15 mouse cellular contexts compared by ENCODE assay signal in the genomic region with DNA sequence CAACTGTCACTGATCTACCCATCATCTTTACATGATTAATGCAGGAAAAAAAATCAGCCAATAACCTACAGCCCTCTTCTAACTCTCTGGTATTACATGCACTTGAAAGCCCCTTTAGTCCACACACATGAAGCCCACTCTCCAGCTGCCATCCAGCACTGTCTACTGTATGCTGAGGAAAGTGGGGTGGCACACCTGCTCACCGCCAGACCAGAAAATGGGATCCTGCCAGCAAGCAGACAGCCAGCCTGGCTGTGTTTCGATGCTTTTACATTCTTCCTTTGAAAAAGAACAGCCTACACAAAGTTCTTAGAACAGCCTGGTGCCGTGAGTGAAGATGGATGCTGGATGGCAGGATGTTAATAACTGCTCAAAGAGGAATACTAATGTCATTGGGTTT. TPM values are rescaled to one million over a fixed set of nuclear protein-coding genes. Genes with fewer than 3 reads are reported as not detected.
DNase-seq lines count a peak whose midpoint lies in the region; ATAC-seq and TF ChIP-seq lines count a peak whose summit lies in the region.
"Had no signal": no experiment of that assay in that cellular context is flagged by ENCODE, and none has a peak within 500 bp of the region (broad histone marks: within the 10 kb centered on the region; RNA-seq: fewer than 3 reads in every experiment).

No protein-coding gene starts in this region.

- TF ChIP-seq EP300 in liver, postnatal 0 days (IDR thresholded peaks at IDR 0.05; ENCODE audit: low read depth), result no peak

- TF ChIP-seq CTCF in liver, adult 2 months (IDR thresholded peaks at IDR 0.05; ENCODE audit: low read depth, low read length), result no peak
- no peak for TF ChIP-seq CTCF in liver, postnatal 0 days (IDR thresholded peaks at IDR 0.05; ENCODE audit: low read depth)
- TF ChIP-seq CTCF in brain, embryonic 14.5 days (IDR thresholded peaks at IDR 0.05; ENCODE audit: borderline replicate concordance, extremely low read depth, insufficient read depth, insufficient read length), result no peak

- no peaks in the 10 kb centered on the region for H3K9me3 ChIP-seq in hindbrain, embryonic 13.5 days
- no peaks in the 10 kb centered on the region for H3K9me3 ChIP-seq in hindbrain, embryonic 16.5 days (ENCODE audit: control insufficient read depth, low read length)
- no peaks in the 10 kb centered on the region for H3K9me3 ChIP-seq in liver, postnatal 0 days (ENCODE audit: low read length)
- H3K9me3 ChIP-seq: embryonic facial prominence, embryonic 13.5 days; stomach, embryonic 15.5 days had no signal

- no peak for TF ChIP-seq POLR2A in liver, adult 2 months (IDR thresholded peaks at IDR 0.05; ENCODE audit: extremely low read depth, insufficient read depth, low read length)
- TF ChIP-seq POLR2A in brain, embryonic 14.5 days (IDR thresholded peaks at IDR 0.05; ENCODE audit: borderline replicate concordance, extremely low read depth, insufficient read depth, insufficient read length, poor library complexity, severe bottlenecking), result no peak

- DNase-seq in liver, adult 2 months (ENCODE audit: extremely low read depth, low read depth, low spot score), result no peak
- DNase-seq in liver, postnatal 0 days, result no peak
- peak; percentile 51 for DNase-seq in brain, embryonic 14.5 days (ENCODE audit: low read depth)
- peak; percentile 44 to 45 for DNase-seq in left cerebral cortex, postnatal 36 days (ENCODE audit: low spot score in 2 of 2)
- no peak for DNase-seq in adrenal gland, adult 8-10 months
- no peak for DNase-seq in cerebellum, adult 11 months
- DNase-seq: cerebellum, postnatal 14 days; heart, adult 2 months; heart, postnatal 36 days; kidney, adult 11 months; liver had no signal

- peaks cover 48% of the 10 kb centered on the region for H3K4me1 ChIP-seq in hindbrain, embryonic 13.5 days (replicated peaks)
- H3K4me1 ChIP-seq in hindbrain, embryonic 16.5 days (ENCODE audit: control insufficient read depth, insufficient read depth, low read depth, low read length), result peaks cover 5% of the 10 kb centered on the region
- peaks cover 65% of the 10 kb centered on the region for H3K4me1 ChIP-seq in liver, adult 2 months (ENCODE audit: control insufficient read depth, insufficient read depth, low read length)
- peaks cover 73% of the 10 kb centered on the region for H3K4me1 ChIP-seq in liver, postnatal 0 days (ENCODE audit: insufficient read depth)
- H3K4me1 ChIP-seq: stomach, embryonic 15.5 days had no signal

- H3K27me3 ChIP-seq in hindbrain, embryonic 13.5 days, result no peaks in the 10 kb centered on the region
- H3K27me3 ChIP-seq in hindbrain, embryonic 16.5 days (replicated peaks; ENCODE audit: control insufficient read depth, insufficient read depth, low read length), result no peaks in the 10 kb centered on the region
- no peaks in the 10 kb centered on the region for H3K27me3 ChIP-seq in liver, adult 2 months (ENCODE audit: control insufficient read depth, insufficient read depth, low read length)
- no peaks in the 10 kb centered on the region for H3K27me3 ChIP-seq in liver, postnatal 0 days (ENCODE audit: insufficient read depth, low read length)
- H3K27me3 ChIP-seq: embryonic facial prominence, embryonic 13.5 days; stomach, embryonic 15.5 days had no signal

- no peak overlapping the region for H3K4me3 ChIP-seq in hindbrain, embryonic 13.5 days
- H3K4me3 ChIP-seq in hindbrain, embryonic 16.5 days (ENCODE audit: low read length), result no peak overlapping the region
- H3K4me3 ChIP-seq in liver, adult 2 months (ENCODE audit: insufficient read depth, low read depth, low read length), result no peak overlapping the region
- no peak overlapping the region for H3K4me3 ChIP-seq in liver, postnatal 0 days (ENCODE audit: low read depth, low read length)
- H3K4me3 ChIP-seq: embryonic facial prominence, embryonic 13.5 days; heart, adult 2 months; stomach, embryonic 15.5 days had no signal

- 0 out of 2 replicates have a peak, but pooled peaks have one; percentile 25 for ATAC-seq in hindbrain, embryonic 13.5 days (ENCODE audit: low FRiP score)
- no peak for ATAC-seq in hindbrain, embryonic 16.5 days
- no peak for ATAC-seq in liver, postnatal 0 days

- no peaks in the 10 kb centered on the region for H3K36me3 ChIP-seq in hindbrain, embryonic 13.5 days
- no peaks in the 10 kb centered on the region for H3K36me3 ChIP-seq in hindbrain, embryonic 16.5 days (ENCODE audit: control insufficient read depth, insufficient read depth, low read length)
- no peaks in the 10 kb centered on the region for H3K36me3 ChIP-seq in liver, adult 2 months (ENCODE audit: control insufficient read depth, insufficient read depth, low read length)
- no peaks in the 10 kb centered on the region for H3K36me3 ChIP-seq in liver, postnatal 0 days (replicated peaks; ENCODE audit: insufficient read depth, low read length)
- H3K36me3 ChIP-seq: embryonic facial prominence, embryonic 13.5 days; stomach, embryonic 15.5 days had no signal

- intact Hi-C loops in left cerebral cortex, postnatal 36 days (cut with DNase I), result no loop called here

- H3K9ac ChIP-seq in hindbrain, embryonic 13.5 days, result 0 out of 2 replicates have a peak overlapping the region, but pooled peaks have one; percentile 24
- H3K9ac ChIP-seq in hindbrain, embryonic 16.5 days (ENCODE audit: low read depth, low read length), result no peak overlapping the region
- H3K9ac ChIP-seq in liver, adult 2 months (ENCODE audit: low read depth, low read length), result no peak overlapping the region
- no peak overlapping the region; the same call in 1 of the 2 replicates for H3K9ac ChIP-seq in liver, postnatal 0 days (replicated peaks)
- H3K9ac ChIP-seq: embryonic facial prominence, embryonic 13.5 days; stomach, embryonic 15.5 days had no signal

- H3K79me2 ChIP-seq in liver, adult 2 months (ENCODE audit: control insufficient read depth, insufficient read depth, low read length), result peaks cover 48% of the 10 kb centered on the region

- H3K4me2 ChIP-seq in hindbrain, embryonic 13.5 days, result no peak overlapping the region
- H3K4me2 ChIP-seq in hindbrain, embryonic 16.5 days (ENCODE audit: low read length), result no peak overlapping the region
- no peak overlapping the region for H3K4me2 ChIP-seq in liver, postnatal 0 days (ENCODE audit: low read depth, low read length)
- H3K4me2 ChIP-seq: embryonic facial prominence, embryonic 13.5 days; stomach, embryonic 15.5 days had no signal

- H3K27ac ChIP-seq in hindbrain, embryonic 13.5 days, result no peak overlapping the region
- no peak overlapping the region for H3K27ac ChIP-seq in hindbrain, embryonic 16.5 days (ENCODE audit: low read depth, low read length)
- H3K27ac ChIP-seq in liver, adult 2 months (replicated peaks; ENCODE audit: insufficient read depth, low read depth, low read length), result peak overlapping the region; percentile 22; the same call in 1 of the 2 replicates
- no peak overlapping the region for H3K27ac ChIP-seq in liver, postnatal 0 days (ENCODE audit: low read depth)
- H3K27ac ChIP-seq: embryonic facial prominence, embryonic 13.5 days; heart, adult 2 months had no signal

- 70% methylated on average over 3 of the region's 3 CpGs for WGBS in hindbrain, embryonic 13.5 days
- WGBS in hindbrain, embryonic 16.5 days, result 51% methylated on average over 3 of the region's 3 CpGs
- WGBS in liver, adult 2 months, result 37% methylated on average over 3 of the region's 3 CpGs
- WGBS in liver, postnatal 0 days (ENCODE audit: insufficient replicate concordance), result 74% methylated on average over 3 of the region's 3 CpGs

RNA-seq across cellular contexts. Expression of a gene that starts 13.9 kb away (rescaled TPM):
- polyA plus RNA-seq in hindbrain, embryonic 13.5 days (2015; fragmentation: Nextera tagmentation; extraction: Ambion mirVana), result 18.3 and 25.0 TPM in 2 replicates
- polyA plus RNA-seq in hindbrain, embryonic 16.5 days (2015; fragmentation: Nextera tagmentation; extraction: Ambion mirVana), result 10.3 and 14.2 TPM in 2 replicates
- total RNA-seq in liver, adult 2 months (2014; rRNA removed), result 32.4 and 49.3 TPM in 2 replicates
- 102 and 104 TPM in 2 replicates for polyA plus RNA-seq in liver, adult 2 months (2012; rRNA removed)
- 36.4 and 37.9 TPM in 2 replicates for polyA plus RNA-seq in liver, postnatal 0 days (2015; fragmentation: Nextera tagmentation; extraction: Ambion mirVana)
- polyA plus RNA-seq in brain, embryonic 14.5 days (2012; rRNA removed), result 98.8 and 99.2 TPM in 2 replicates
- 10 to 100 TPM; 36.6 to 39.6 TPM for total RNA-seq in left cerebral cortex, postnatal 36 days (2021)
- 10 to 100 TPM; 26.2 to 32.3 (median 29.8) TPM for total RNA-seq in adrenal gland, adult 8-10 months (2022)

RNA-seq across cellular contexts. Expression of a gene that starts 51.5 kb away (rescaled TPM):
- 0.41 and 0.49 TPM in 2 replicates for polyA plus RNA-seq in hindbrain, embryonic 13.5 days (2015; fragmentation: Nextera tagmentation; extraction: Ambion mirVana)
- polyA plus RNA-seq in hindbrain, embryonic 16.5 days (2015; fragmentation: Nextera tagmentation; extraction: Ambion mirVana), result 0.81 and 0.97 TPM in 2 replicates
- 0.07 TPM in 1 of 2 replicates, not detected in the other for total RNA-seq in liver, adult 2 months (2014; rRNA removed)
- polyA plus RNA-seq in liver, adult 2 months (2012; rRNA removed), result not detected in 2 replicates
- polyA plus RNA-seq in liver, postnatal 0 days (2015; fragmentation: Nextera tagmentation; extraction: Ambion mirVana), result not detected in 2 replicates
- 1.0 and 2.2 TPM in 2 replicates for polyA plus RNA-seq in brain, embryonic 14.5 days (2012; rRNA removed)
- total RNA-seq in left cerebral cortex, postnatal 36 days (2021), result 10 to 100 TPM; 14.5 to 18.7 TPM
- total RNA-seq in adrenal gland, adult 8-10 months (2022), result 1 to 10 TPM in 2 of 4 experiments, under 1 TPM in 2; 0.77 to 1.4 (median 1.0) TPM

Comparison
In these comparisons a context has a peak if more than half of its experiments do, and no peak if none do; other contexts are left out.
1. DNase-seq: peak in brain, embryonic 14.5 days (single experiment) and left cerebral cortex, postnatal 36 days (2 of 2); none in liver, adult 2 months (single experiment), liver, postnatal 0 days (single experiment), adrenal gland, adult 8-10 months (single experiment) and cerebellum, adult 11 months (single experiment).